Mouse (Mus musculus): ENCODE data around the gene Galp.
A peak's percentile ranks its signal among the peaks of the same experiment; 100 is the strongest.
"Not testable (repeated sequence)": the region's sequence is repeated elsewhere in the genome, so short reads cannot be mapped to it uniquely, and the experiment has no call there.

Gene Galp

DNA sequence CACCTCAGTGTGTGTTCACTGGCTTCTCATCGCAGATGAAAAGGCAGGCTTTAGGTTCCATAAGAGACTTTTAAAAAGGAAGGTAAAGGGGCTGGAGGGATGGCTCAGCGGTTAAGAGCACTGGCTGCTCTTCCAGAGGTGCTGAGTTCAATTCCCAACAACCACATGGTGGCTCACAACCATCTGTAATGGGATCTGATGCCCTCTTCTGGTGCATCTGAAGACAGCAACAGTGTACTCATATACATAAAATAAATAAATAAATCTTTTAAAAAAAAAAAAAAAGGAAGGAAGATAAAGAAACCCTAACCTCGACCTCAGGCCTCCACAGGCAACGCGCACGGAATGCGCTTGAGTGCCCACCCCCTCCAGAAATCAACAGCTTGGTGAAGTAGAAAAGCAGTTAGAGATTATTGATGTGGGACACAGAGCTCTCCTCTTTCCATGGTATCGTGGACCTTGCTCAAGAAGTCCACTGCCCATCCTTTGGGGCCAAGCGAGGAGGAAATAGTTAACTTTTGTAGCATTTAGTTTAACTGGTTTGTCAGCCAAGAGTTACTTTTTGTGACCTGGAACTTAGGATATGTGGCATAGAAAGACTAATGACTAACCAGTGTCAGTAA is 22.4 kb upstream of the Galp start:
- DNase-seq (ENCODE audit: low spot score), result not testable (repeated sequence)

DNA sequence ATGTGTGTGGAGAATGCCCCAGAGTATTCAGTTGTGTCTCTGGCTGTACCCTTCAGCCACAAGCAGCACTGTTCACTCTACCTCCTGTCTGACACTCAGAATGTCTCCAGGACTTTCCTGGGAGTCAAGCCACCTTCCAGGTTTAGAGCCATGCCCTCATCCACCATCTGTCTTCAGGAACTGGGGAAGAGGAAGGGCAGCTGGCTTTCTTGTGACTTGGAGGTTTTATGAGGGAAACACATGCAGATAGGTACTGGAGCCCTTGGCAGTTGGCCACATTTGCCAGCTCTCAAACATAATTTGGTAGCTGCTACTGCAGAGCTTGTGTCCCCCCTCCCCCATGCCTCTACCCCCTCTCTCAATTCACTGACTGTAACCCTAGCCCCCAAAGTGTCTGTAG is 17.9 kb upstream of the Galp start:
- no peak for DNase-seq (ENCODE audit: low spot score)

DNA sequence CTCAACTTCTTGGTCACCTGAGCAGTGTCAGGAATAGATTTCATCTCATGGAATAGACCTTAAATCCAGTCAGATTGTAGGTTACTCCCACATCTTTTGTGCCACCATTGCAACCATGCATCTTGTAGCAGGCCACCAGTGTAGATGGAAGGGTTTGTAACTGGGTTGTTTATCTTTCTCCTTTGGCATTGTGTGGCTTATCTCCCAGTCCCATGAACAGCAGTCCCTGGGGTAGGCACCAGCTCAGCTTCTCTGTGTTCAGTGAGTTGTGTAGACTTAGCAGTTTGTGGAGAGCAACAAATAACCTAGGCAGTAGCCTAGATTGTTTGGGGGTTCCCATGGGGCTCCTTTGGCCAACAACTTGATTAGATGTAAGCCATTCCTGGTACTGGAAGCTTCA is 14.0 kb upstream of the Galp start:
- DNase-seq (ENCODE audit: low spot score), result no peak

DNA sequence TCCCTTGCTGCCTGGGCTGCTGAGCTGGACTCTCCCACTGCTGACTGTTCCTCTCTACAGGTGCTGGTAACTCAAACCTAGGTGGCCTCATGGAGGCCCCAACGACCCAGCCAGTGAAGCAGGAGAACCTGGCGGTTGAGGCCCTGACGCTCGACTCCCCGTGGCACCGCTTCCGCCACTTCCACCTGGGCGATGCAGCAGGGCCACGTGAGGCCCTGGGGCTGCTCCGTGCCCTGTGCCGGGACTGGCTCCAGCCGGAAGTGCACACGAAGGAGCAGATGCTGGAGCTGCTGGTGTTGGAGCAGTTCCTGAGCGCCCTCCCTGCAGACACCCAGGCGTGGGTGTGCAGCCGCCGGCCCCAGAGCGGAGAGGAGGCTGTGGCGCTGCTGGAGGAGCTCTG is 13.1 kb upstream of the Galp start:
- no peak for DNase-seq (ENCODE audit: low spot score)

DNA sequence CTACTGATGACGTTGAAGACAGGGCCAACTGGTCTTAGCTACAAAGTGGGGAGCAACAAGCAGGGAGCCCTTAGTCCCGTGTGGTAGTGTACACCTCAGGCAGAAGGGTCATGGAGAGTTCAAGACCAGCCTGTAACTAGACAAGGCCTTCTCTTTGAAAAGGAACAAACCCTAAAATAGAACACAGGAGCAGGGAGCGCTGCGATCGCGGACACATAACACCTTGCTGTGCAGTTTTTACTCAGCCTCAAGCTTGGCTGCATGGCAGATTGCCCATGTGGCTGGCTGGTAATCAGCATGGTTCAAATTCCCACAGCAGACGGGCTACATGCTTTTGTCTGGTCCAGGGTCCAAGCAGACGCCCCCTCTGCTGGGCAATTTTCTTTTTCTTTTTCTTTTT is 12.4 kb upstream of the Galp start:
- DNase-seq (ENCODE audit: low spot score), result no peak

DNA sequence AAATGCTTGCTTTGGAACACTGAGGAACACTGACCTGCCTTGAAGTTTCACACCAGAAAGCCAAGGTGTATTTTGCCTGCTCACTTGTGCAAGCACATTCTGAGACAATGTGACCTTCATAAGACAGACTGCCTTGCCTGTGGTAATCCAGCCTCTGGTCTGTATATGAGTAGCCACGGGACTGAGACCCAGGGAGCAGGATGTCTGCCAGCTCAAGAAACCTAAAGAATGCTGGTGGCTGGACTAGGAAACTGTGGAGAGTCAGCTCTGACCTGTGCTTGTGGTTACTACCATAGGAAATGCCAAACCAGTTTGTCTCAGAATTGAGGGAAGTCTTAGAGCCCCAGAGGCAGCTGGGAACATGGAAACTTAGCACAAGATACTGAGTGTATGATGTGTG is 11.5 kb upstream of the Galp start:
- DNase-seq (ENCODE audit: low spot score), result no peak

DNA sequence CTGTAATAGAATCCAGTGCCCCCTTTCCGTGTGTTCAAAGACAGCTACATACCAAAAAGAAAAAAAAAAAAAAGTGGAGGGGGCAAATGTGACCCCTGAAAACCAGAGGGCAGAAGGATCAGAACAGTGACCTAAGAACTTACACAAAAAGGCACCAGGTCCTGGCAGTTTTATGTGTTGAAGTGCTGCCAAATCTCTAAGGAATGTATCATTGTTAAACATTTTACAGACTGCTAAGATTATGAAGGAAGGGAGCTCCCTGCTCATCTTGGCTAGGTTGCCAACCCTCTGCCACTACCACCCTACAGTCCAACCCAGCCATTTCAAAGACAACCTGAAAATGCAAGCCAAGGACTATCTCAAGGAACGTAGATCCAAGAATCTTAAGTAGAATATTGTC is 10.7 kb upstream of the Galp start:
- no peak for DNase-seq (ENCODE audit: low spot score)

DNA sequence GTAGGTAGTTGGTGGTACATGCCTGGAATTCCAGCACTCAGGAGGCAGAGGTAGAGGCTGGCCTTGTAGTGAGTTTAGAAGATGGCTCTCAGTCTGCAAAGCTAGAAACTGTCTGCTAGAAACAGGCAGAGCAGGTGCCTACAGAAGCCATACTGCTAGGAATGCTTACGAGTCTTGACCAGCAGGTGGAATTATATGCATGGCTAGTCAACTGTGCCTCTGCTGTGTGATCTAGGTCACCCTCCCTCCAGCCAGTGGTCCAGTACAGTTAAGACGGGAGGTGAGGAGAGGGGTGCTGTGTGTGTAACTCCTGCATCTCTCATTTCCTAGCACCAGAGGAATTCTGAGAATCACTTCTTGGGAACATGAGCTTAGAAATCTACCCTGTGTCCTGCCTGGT is 10.1 kb upstream of the Galp start:
- no peak for DNase-seq (ENCODE audit: low spot score)

DNA sequence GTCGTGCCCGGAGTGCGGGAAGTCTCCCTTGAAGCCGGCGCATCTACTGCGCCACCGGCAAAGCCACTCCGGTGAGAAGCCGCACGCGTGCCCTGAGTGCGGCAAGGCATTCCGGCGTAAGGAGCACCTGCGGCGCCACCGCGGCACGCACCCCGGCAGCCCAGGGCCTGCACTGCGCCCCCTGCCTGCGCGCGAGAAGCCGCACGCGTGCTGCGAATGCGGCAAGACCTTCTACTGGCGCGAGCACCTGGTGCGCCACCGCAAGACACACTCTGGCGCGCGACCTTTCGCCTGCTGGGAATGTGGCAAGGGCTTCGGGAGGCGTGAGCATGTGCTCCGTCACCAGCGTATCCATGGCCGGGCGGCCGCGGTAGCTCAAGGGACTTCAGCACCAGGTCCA is 7.3 kb upstream of the Galp start:
- DNase-seq (ENCODE audit: low spot score), result peak; percentile 57

DNA sequence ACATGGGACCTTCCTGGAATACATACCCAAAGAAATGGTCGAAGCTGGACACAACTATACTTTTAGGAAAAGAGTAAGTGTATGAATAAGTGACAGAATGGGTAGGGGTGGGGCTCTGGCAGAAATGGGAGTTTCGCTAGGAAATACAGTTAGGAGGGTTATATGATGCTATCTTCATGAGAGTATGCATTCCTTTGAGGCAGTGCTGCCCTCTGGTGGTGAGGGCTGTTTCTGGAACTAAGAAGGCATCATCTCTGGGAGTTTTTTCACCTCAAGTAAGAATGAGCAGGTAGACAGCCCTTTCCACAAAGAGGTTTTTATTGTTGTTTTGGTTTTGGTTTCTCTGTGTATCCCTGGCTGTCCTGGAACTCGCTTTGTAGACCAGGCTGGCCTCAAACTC is 5.5 kb upstream of the Galp start:
- DNase-seq (ENCODE audit: low spot score), result peak; percentile 51

DNA sequence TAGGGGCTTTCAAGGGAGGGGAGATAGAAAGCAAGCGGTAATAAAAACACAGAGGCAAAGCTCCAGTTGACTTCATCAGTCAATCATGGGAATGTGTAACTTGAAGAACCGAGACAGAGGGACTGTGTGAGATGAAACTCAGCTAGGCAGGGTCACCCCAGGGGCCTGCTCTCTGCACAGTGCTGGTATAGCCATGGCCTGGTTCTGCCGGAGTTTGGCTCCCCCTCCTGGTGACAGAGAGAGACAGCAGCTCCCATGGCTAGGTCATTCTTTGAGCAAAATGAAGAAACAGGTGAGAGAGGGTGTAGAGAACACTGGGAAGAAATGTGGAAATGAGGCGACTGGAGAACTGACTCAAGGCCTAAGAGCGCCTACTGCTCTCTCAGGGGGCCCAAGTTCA is 2.8 kb upstream of the Galp start:
- peak; percentile 39 for DNase-seq (ENCODE audit: low spot score)

DNA sequence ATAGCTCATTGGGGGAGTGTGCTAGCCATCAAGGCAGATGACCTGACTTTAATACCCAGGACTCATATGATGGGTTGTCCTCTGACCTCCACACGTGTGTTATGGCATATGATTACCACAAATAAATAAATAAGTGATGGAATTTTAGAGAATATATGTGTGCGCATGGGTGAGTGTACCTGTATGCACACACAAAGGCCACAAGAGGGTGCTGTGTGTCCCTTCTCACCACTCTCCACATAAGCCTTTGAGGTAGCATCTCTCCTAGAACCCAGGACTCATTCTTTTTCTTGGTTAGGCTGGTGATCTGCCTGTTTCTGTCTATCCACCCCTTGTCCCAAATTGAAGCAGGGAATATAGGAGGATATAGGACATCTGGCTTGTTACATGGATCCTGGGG is 1.1 kb upstream of the Galp start:
- no peak for DNase-seq (ENCODE audit: low spot score)

DNA sequence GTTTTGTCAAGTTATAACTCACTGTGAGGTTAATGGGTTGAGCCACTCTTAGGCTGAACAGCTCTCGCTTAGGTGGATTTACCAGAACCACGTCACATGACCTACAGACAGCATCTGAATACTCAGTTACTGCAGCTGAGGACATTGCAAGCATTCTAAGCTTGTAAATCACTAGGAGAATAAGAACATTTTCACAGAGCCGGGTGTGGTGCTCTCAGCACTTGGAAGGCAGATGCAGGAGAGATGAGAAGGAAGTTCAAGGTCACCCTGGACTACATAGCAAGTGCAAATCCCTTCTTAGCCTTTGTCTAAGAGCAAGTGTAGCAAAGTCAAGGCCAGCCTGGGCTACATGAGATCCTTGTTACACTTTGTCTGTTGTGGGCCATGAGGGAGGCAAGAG is 7.3 kb downstream of the Galp start:
- DNase-seq (ENCODE audit: low spot score), result peak; percentile 16

DNA sequence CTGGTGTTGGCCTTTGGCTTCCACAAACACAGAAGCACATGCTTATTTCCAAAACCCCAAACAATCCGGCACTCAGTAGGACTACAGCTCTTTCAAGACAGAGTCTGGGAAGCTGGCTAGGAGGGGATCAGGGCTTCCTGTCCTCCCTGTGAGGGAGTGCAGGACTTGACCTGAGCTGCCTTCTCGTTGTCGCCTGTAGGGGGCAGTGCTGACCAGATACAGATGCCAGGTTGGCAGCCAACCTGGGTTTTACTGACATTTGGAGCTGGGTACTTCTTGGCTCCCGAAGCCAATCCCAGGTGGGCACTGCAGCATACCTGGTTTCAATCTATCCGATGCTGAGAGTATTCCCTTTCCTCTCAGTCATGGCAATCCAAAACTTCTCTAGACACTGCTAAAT is 16.3 kb downstream of the Galp start:
- peak; percentile 46 for DNase-seq (ENCODE audit: low spot score)

DNA sequence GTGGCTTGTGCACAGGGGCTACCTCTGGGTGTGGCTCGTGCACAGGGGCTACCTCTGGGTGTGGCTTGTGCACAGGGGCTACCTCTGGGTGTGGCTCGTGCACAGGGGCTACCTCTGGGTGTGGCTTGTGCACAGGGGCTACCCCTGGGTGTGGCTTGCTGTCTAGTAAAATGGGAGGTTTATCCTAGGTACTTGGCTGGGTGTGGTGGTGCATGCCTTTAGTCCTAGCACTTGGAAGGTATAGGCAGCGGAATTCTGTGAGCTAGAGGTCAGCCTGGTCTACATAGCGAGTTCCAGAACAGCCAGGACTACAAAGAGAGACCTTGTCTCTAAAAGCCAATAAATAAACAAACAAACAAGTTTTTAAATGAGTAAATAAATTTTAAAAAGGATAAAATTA is 17.8 kb downstream of the Galp start:
- not testable (repeated sequence) for DNase-seq (ENCODE audit: low spot score)

DNA sequence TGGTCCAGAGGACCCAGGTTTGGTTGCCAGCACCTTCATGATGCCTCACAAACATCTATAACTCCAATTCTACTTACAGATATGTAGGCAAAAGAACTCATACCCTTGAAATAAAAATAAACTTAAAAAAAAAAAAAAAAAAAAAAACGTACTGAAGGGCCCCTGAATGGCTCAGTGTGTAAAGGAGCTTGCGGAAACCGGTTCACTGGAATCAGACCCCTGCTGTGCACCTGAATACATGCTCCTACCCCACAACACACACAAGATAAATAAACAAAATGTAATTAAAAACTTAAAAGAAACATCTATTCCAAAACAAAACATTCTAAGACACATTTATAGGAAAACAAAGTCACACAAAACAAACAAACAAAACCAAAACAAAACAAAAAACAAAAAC is 23.3 kb downstream of the Galp start:
- DNase-seq (ENCODE audit: low spot score), result no peak

DNA sequence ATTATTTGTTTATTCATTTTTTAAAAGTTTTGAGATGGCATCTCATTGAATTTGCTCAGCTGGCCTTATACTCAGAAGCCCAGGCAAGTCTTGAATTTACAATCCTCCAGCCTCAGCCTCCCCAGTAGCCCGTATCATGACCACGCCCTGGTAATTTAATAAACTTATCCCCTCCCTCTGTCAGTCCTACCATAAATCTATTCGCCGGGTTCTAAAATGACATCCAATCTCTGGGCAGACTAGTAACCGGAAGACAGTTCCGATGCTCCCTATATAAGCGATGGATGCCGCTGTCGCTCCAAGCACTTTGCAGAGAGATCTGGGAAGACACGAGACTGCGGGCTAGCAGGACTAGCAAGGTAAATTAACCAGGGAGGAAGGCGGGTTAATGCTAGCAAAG is 25.1 kb downstream of the Galp start, which contains the start of gene Zscan5b:
Gene Zscan5b, plus strand, starts transcription at position 301 of the 400 bp plus-strand sequence.
- DNase-seq (ENCODE audit: low spot score), result no peak

DNA sequence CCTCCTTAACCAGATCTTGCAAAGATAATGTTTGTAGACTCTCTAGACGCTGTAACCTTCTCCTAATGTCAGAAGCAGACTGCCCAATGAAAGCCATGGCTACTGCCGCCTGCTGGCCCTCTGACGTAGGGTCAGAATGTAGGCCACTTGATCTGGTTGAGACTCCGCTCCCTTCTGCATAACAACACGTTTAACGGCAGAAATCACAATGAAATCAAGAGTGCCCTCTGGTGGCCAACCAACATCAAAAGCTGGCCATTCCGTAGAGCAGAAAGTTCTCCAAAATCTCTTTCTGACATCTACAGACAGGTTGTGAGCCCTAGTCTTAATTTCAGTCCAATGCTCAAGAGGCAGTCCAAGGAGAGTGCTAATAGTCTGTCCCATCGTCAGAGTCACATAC is 31.6 kb downstream of the Galp start:
- DNase-seq (ENCODE audit: low spot score), result not testable (repeated sequence)

DNA sequence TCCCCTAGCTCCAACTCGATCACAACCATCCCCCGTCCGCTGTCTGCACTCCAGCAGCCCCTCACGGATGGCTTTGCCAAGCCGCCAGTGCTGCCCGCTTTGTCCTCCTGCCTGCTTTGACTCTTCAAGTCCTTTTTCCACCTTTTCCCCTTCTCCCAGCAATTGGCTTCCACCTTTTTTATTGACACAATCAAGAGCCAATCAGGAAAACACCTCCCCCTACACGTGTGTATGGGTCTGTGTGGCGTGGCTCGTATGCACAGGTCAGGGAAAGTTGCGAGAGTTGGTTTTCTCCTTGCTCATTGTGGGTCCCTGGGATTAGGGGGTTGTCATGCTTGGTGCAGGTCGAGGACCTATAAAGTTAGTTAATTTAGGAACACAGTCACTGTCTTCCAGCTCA is 42.9 kb downstream of the Galp start:
- DNase-seq (ENCODE audit: low spot score), result peak; percentile 17

DNA sequence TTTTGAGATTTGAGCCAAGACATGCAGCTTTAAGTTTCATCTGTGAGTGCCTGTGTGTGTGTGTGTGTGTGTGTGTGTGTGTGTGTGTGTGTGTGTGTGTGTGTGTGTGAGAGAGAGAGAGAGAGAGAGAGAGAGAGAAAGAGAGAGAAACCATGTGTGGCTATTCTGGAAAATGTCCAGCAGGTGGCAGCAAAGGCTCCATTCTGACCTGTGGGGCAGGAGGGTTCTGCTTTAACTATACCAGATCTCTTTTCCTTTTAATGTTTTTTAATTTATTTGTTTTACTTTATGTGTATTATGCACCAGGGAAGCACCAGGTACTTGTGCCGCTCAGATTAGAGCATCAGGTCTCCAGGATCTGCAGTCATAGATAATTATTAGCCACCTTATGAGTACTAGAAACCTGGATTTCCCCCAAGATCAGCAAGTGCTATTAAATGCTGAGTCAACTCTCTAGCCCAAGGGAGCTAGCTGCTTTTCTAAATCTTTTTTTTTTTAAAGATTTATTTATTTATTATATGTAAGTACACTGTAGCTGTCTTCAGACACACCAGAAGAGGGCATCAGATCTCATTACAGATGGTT is 44.0 kb downstream of the Galp start:
- peak; percentile 17 for DNase-seq (ENCODE audit: low spot score)

DNA sequence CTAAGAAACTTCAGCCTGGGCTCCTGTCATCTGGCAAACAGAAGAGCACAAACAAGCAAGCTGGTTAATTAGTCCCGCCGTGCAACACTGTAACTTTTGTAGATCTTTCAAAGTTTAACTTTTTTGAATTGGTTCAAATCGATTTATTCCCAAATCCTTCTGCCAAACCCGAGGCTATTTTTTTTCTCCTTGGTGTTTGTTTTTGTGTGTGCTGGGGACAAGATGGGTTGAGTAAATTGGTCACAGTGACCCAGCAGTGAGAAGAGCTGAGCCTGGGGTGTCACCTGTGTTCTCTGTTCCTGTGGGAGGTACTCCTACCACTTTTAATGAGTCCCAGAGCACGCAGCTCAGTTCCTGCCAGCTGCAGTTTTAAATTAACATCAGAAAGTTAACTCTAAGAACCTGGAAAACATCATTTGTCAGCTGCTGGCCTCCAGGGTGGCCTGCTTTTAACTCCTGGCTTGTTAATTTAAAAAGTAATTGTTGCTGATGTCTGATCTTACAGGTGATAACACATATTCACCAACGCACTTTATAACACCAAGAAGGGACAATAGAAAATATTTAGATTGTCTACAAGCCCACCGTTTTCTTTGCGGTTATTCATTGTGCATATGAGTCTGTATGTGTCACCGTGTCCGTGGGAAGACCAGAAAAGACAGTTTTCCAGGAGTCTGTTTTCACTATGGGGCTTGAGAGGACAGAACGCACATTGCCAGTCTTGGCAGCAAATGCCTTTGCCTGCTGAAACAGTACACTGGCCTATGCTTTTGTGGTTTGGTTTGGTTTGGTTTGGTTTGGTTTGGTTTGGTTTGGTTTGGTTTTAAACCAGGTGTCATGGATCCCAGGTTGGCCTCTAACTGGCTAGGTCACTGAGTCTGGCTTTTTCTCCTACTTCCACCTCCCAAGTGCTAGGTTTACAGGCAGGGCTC is 47.7 kb downstream of the Galp start:
- DNase-seq (ENCODE audit: low spot score), result no peak

DNA sequence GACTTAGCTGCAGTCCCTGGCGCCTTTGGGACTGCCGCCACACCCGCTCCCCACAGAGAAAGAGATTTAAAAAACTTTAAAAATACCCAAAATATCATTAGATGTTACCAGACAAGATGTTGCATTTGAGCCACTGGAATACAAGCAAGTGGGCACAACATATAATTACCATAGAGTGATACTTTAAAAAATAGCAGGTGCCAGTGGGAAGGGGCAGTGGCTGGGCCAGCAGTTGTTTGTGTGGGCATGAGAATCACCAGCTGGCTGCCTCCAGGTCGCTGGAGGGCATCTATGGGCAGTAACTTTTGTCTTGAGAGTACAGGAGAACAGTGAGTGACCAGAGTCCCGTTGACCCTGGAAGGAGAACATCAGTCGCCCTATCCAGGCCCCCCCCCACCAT is 55.5 kb downstream of the Galp start, which contains the start of gene Epp13:
Gene Epp13, plus strand, starts transcription at position 301 of the 400 bp plus-strand sequence.
- DNase-seq (ENCODE audit: low spot score), result no peak

DNA sequence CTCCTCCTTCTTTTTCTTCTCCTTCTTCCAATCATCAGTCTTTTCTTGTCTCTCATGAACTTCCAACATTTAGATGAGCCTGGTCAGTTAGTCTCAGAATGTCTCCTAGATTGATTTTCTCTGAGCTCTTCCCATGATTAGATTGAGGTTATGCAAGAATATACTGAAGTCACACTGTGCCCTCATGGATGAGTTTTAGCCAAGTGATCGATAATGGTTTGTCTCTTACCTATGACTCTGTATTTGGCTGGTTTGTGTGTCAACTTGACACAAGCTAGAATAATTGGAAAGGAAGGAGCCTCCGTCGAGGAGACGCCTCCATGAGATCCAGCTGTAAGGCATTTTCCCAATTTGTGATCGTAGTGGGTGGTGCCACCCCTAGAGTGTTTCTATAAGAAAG is 57.6 kb downstream of the Galp start:
- no peak for DNase-seq (ENCODE audit: low spot score)

Measured in testis, postnatal 14 days (tissue).